Mouse (Mus musculus) kidney, embryonic 14.5 days (tissue): ENCODE data around the gene Tkfc. TPM values are rescaled to one million over a fixed set of nuclear protein-coding genes. Genes with fewer than 3 reads are reported as not detected.

Experiments
- ATAC-seq: fragments of 200-750 bp; cut with Nextera tagmentation; 2 replicates; pipeline ENCODE4 v1.8.0; 2017; ENCODE audit warnings: moderate number of reproducible peaks, mild to moderate bottlenecking, moderate TSS enrichment, moderate library complexity; ENCODE audit not compliant: low FRiP score, low TSS enrichment
- H3K27ac ChIP-seq: fragments of 300-500 bp; sonication (generic); 2 replicates; pipeline ENCODE4 v1.5.1; 2014; ENCODE audit warnings: low read depth, mild to moderate bottlenecking, low read length, moderate library complexity, mixed read lengths
- H3K27me3 ChIP-seq: fragments of 300-500 bp; sonication (generic); 2 replicates; pipeline ENCODE4 v1.6.1; 2014; ENCODE audit warnings: mild to moderate bottlenecking, low read length; ENCODE audit not compliant: control insufficient read depth, insufficient read depth
- H3K36me3 ChIP-seq: fragments of 300-500 bp; sonication (generic); 2 replicates; pipeline ENCODE4 v1.6.1; 2014; ENCODE audit warnings: low read length, mixed read lengths; ENCODE audit not compliant: control insufficient read depth, insufficient read depth
- H3K4me1 ChIP-seq: fragments of 300-500 bp; sonication (generic); 2 replicates; pipeline ENCODE4 v1.6.1; 2014; ENCODE audit warnings: low read length, mixed read lengths; ENCODE audit not compliant: control insufficient read depth, insufficient read depth
- H3K4me2 ChIP-seq: fragments of 300-500 bp; sonication (generic); replicated peaks from 2 replicates; pipeline ENCODE4 v1.6.1; 2014; ENCODE audit warnings: low read depth, mild to moderate bottlenecking, low read length
- H3K4me3 ChIP-seq: fragments of 300-500 bp; sonication (generic); 2 replicates; pipeline ENCODE4 v1.5.1; 2014; ENCODE audit warnings: mild to moderate bottlenecking, low read length
- H3K9ac ChIP-seq: fragments of 300-500 bp; sonication (generic); 2 replicates; pipeline ENCODE4 v1.6.1; 2014; ENCODE audit warnings: low read depth, mild to moderate bottlenecking, low read length, moderate library complexity
- H3K9me3 ChIP-seq: fragments of 300-500 bp; sonication (generic); 2 replicates; pipeline ENCODE4 v1.6.1; 2016; ENCODE audit warnings: low read length; ENCODE audit not compliant: control insufficient read depth
- WGBS: fragments of 180-500 bp; shearing (Covaris S2); extraction: QIAGEN DNeasy Blood & Tissue Kit; methylation state at CpG from one replicate; pipeline ENCODE4 v1.1.7; 2014; 5-methylcytosine and 5-hydroxymethylcytosine counted together
- polyA plus RNA-seq: library from polyadenylated mRNA; unstranded; fragments of >200 nt; fragmentation: Nextera tagmentation; extraction: Ambion mirVana; gene quantifications from 2 replicates; pipeline ENCODE4 v1.2.1, GENCODE M21; 2014

The Tkfc gene
- polyA plus RNA-seq, 1 experiment from 2014 or later: 30.0 TPM

DNA sequence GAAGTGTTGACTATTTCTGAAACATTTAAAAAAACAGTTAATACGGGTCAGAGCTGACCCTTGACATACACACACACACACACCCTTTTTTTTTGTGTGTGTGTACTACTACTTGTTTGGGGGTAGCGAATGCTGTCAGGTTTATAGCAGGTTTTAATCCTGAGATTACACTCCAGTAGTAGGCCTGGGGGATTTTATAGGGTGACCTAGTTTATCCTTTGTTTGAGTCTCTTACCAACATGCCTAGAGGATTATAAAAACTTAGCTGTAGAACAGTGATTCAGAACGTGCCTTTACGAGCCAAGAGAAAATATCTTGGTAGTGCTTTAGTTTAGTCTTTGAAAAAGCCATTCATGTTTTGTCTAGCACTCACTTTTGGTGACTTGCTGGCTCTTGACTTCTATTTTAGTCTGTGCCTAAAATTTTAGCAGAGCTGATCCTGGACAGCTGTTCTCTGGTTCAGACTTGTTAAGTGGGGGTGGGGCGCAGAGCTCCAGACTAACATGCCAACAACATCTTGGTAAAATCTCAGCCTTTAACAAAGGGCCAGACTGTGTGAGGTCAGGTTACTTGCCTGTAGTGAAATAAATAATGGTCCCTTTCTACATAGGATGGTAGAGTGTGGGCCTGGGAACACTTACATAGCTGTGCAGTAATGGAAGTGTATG is 3.3 kb upstream of the Tkfc start:
- Histone ChIP-seq H3K4me2 (no peak overlapping the region), H3K9ac (no peak overlapping the region), H3K4me1 (peaks cover 15% of the 10 kb centered on the region; the same call in 1 of the 2 replicates), H3K27ac (no peak overlapping the region), H3K9me3 (no peaks in the 10 kb centered on the region), H3K27me3 (no peaks in the 10 kb centered on the region), H3K36me3 (peaks cover 64% of the 10 kb centered on the region), H3K4me3 (no peak overlapping the region)
- ATAC-seq: no peak
- 88% methylated on average over 5 of the region's 5 CpGs for WGBS

GRCm38 (mm10) chr19:10605901-10606622 is 608 bp upstream of the Tkfc start:
- ATAC-seq: peak; percentile 3; the same call in 1 of the 2 replicates
- Histone ChIP-seq H3K9ac (peak overlapping the region; percentile 93), H3K4me1 (peaks cover 26% of the 10 kb centered on the region; the same call in 1 of the 2 replicates), H3K4me3 (peak overlapping the region; percentile 89), H3K36me3 (peaks cover 38% of the 10 kb centered on the region), H3K27ac (peak overlapping the region; percentile 84), H3K4me2 (peak overlapping the region; percentile 62), H3K9me3 (no peaks in the 10 kb centered on the region), H3K27me3 (no peaks in the 10 kb centered on the region)
- WGBS: 6% methylated on average over 20 of the region's 20 CpGs

DNA sequence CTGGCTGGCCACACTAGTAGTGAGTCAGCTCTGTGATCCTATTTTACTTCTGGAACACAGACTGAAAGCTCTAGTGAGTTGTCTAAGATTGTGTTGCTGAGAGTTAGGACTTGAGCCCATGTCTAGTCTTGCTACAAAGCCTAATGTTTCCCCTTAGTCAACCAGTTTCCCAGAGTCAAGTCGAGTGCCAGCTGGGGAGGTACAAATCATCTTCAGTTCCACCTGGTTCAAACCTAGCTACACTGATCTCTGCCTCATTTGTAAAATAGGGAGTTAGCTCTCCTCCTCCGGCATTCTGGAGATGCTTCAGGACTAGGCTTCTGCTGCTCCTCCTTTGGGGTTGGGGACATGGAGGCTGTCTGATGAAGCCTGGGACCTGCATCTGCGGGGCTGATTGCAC is 920 bp downstream of the Tkfc start:
- H3K36me3 ChIP-seq: peaks cover 28% of the 10 kb centered on the region
- H3K4me1 ChIP-seq: peaks cover 26% of the 10 kb centered on the region; the same call in 1 of the 2 replicates
- H3K27me3 ChIP-seq: no peaks in the 10 kb centered on the region
- 31% methylated on average over 3 of the region's 3 CpGs for WGBS
- no peaks in the 10 kb centered on the region for H3K9me3 ChIP-seq
- peak overlapping the region; percentile 89 for H3K4me3 ChIP-seq
- H3K9ac ChIP-seq: peak overlapping the region; percentile 93
- peak overlapping the region; percentile 92 for H3K27ac ChIP-seq
- H3K4me2 ChIP-seq: peak overlapping the region; percentile 65
- no peak for ATAC-seq

- Histone ChIP-seq H3K4me3 (no peak overlapping the region; the same call in 1 of the 2 replicates), H3K9ac (peak overlapping the region; percentile 93; the same call in 1 of the 2 replicates), H3K27ac (peak overlapping the region; percentile 92; the same call in 1 of the 2 replicates), H3K27me3 (no peaks in the 10 kb centered on the region), H3K4me2 (no peak overlapping the region), H3K36me3 (peaks cover 22% of the 10 kb centered on the region), H3K4me1 (peaks cover 26% of the 10 kb centered on the region; the same call in 1 of the 2 replicates), H3K9me3 (no peaks in the 10 kb centered on the region)
- ATAC-seq: no peak
- 75% methylated on average over 18 of the region's 18 CpGs for WGBS
Measured at GRCm38 (mm10) chr19:10603660-10604523, 1.6 kb downstream of the Tkfc start.

DNA sequence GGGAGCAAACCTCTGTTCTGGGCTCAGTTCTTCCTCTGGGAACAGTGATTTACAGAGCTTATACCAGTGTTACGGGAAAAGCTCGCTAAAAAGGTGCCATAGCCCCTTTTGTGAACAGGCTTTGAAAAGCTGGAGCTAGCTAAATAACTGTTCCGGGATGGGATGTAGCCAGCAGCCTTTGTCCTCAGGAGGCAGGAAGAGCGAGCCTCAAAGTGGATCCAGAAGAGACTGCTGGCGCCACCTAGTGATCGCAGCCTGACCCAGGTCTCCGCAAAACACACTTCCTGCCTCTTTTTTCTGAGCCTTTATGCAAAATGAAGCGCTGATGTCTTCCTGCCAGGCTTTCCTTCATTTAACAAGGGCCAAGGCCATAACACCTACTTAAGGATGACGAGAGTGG is 2.7 kb downstream of the Tkfc start:
- Histone ChIP-seq H3K9ac (peak overlapping the region; percentile 63), H3K4me3 (peak overlapping the region; percentile 31), H3K27ac (peak overlapping the region; percentile 92)

GRCm38 (mm10) chr19:10602247-10602769 is 3.1 kb downstream of the Tkfc start:
- Histone ChIP-seq H3K36me3 (peaks cover 6% of the 10 kb centered on the region), H3K27me3 (no peaks in the 10 kb centered on the region), H3K4me1 (peaks cover 22% of the 10 kb centered on the region; the same call in 1 of the 2 replicates), H3K4me3 (peak overlapping the region; percentile 31), H3K4me2 (peak overlapping the region; percentile 44), H3K27ac (peak overlapping the region; percentile 92), H3K9ac (peak overlapping the region; percentile 63), H3K9me3 (no peaks in the 10 kb centered on the region)
- WGBS: 7% methylated on average over 6 of the region's 6 CpGs
- ATAC-seq: peak; percentile 20; the same call in 1 of the 2 replicates

More for the DNA sequence above, 2.7 kb downstream of the Tkfc start:
- Histone ChIP-seq H3K4me2 (peak overlapping the region; percentile 44), H3K27me3 (no peaks in the 10 kb centered on the region), H3K36me3 (peaks cover 11% of the 10 kb centered on the region), H3K9me3 (no peaks in the 10 kb centered on the region), H3K4me1 (peaks cover 26% of the 10 kb centered on the region; the same call in 1 of the 2 replicates)
- peak; percentile 55 for ATAC-seq
- WGBS: 3% methylated on average over 9 of the region's 9 CpGs

DNA sequence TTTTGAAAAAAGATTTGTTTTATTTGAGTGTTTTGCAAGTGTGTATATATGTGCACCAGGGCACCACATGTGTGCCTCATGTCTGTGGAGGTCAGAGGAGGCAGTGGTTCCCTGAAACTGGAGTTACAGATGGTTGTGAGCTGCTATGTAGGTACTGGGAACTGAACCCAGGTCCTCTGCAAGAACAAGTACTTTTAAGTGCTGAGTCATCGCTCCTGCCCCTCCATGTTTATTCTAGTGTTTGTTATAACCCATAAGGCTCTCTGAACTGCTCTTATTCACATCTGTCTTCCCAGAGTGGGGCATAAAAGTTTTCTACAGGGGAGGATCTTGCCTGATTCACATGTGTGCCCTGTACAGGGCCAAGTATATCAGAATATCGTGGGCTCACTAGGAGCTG is 5.8 kb downstream of the Tkfc start:
- H3K27me3 ChIP-seq: no peaks in the 10 kb centered on the region
- no peak overlapping the region for H3K4me3 ChIP-seq
- H3K4me2 ChIP-seq: no peak overlapping the region
- peaks cover 13% of the 10 kb centered on the region; the same call in 1 of the 2 replicates for H3K36me3 ChIP-seq
- ATAC-seq: no peak
- no peaks in the 10 kb centered on the region for H3K9me3 ChIP-seq
- WGBS: 91% methylated on average over 2 of the region's 2 CpGs
- H3K9ac ChIP-seq: no peak overlapping the region
- H3K27ac ChIP-seq: no peak overlapping the region
- peaks cover 16% of the 10 kb centered on the region; the same call in 1 of the 2 replicates for H3K4me1 ChIP-seq

DNA sequence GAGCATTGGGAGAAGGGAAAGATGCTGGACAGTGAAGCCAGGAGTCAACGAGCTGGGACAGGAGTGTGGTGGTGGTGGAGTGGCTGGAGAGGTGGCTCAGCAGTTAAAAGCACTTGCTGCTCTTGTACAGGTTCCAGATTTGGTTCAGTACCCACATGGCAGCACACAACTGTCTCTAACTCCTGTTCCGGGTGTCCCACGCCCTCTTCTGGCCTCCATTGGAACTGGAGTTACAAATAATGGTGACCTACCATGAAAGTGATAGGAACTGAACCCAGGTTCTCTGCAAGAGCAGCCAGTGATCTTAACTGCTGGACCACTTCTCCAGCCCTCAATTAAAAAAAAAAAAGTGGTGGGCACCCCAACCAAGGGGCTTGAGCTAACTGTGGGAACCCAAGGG is 7.3 kb downstream of the Tkfc start:
- Histone ChIP-seq H3K4me2 (no peak overlapping the region), H3K9ac (no peak overlapping the region), H3K9me3 (no peaks in the 10 kb centered on the region), H3K4me1 (0 out of 2 replicates have a peak, but pooled peaks cover 6% of the 10 kb centered on the region), H3K4me3 (no peak overlapping the region), H3K36me3 (peaks cover 20% of the 10 kb centered on the region; the same call in 1 of the 2 replicates), H3K27ac (no peak overlapping the region), H3K27me3 (no peaks in the 10 kb centered on the region)
- ATAC-seq: no peak
- WGBS: 39% methylated on average over 3 of the region's 3 CpGs
